Comparison of ENCODE assay signal across 35 mouse cellular contexts in genomic region chr7:46989387-46989786, GRCm38 (mm10). TPM values are rescaled to one million over a fixed set of nuclear protein-coding genes. Genes with fewer than 3 reads are reported as not detected.
"Had no signal": no experiment of that assay in that cellular context is flagged by ENCODE, and none has a peak within 500 bp of the region (broad histone marks: within the 10 kb centered on the region; RNA-seq: fewer than 3 reads in every experiment).

No protein-coding gene starts in this region.

RNA-seq across cellular contexts. Expression of gene Gm9999, which starts 6.0 kb away (rescaled TPM):
- total RNA-seq: forebrain, postnatal 0 days; gastrocnemius, adult 18-20 months; gastrocnemius, adult 8-10 months; gastrocnemius, postnatal 14 days; gastrocnemius, postnatal 36 days; heart, adult 18-20 months; heart, adult 8-10 months; heart, postnatal 14 days; heart, postnatal 36 days; hematopoietic stem cell, adult 5-6 weeks; hindbrain, postnatal 0 days; layer of hippocampus, adult 18-20 months; layer of hippocampus, adult 8-10 months; layer of hippocampus, postnatal 14 days; layer of hippocampus, postnatal 36 days; left cerebral cortex, adult 18-20 months; left cerebral cortex, adult 8-10 months; left cerebral cortex, postnatal 10 days; left cerebral cortex, postnatal 25 days; left cerebral cortex, postnatal 4 days had no signal
- polyA plus RNA-seq: forebrain, postnatal 0 days; heart, embryonic 10.5 days; heart, embryonic 13.5 days; heart, embryonic 15.5 days; heart, postnatal 0 days; hindbrain, embryonic 11.5 days; hindbrain, embryonic 13.5 days; hindbrain, embryonic 15.5 days; hindbrain, postnatal 0 days; intestine, embryonic 14.5 days; intestine, embryonic 16.5 days; kidney, adult 2 months; kidney, embryonic 15.5 days; kidney, postnatal 0 days; large intestine, adult 2 months; limb, embryonic 11.5 days; limb, embryonic 13.5 days had no signal
